Mouse (Mus musculus) spleen, adult 12 weeks (tissue): Measurements from ENCODE around the gene Uck2.

Source experiments
- DNase-seq: peaks from one replicate; pipeline ENCODE4 v3.0.0; 2022; ENCODE audit warnings: low spot score

The Uck2 gene

DNA sequence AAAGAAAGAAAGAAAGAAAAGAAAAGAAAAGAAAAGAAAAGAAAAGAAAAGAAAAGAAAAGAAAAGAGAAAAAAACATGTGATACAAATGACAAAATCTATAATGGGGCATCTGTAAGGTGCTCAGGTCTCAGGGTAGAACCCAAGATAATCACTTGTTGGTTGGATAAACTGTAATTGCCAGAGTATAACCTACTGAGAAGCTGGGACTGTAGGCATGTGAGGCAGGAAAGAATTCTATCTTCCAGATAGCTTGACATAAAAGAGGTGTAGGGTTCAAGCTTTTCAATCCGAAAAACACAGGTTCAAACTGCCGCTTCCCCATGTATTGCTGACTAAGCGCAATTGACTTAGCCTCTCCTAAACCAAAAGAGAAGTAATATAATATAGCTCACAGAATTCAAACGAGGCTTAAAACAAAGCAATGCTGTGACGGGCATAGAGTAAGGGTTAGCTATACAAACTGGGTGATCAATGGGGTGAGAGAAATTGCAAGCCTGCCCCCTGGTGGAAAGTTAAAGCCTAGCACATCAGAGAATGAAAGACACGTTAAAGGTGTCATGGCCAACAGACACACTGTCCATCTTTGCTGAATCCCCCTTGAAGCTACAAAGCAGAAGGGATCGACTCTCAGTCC, 73.0 kb downstream of the Uck2 start:
- DNase-seq = peak; percentile 17

DNA sequence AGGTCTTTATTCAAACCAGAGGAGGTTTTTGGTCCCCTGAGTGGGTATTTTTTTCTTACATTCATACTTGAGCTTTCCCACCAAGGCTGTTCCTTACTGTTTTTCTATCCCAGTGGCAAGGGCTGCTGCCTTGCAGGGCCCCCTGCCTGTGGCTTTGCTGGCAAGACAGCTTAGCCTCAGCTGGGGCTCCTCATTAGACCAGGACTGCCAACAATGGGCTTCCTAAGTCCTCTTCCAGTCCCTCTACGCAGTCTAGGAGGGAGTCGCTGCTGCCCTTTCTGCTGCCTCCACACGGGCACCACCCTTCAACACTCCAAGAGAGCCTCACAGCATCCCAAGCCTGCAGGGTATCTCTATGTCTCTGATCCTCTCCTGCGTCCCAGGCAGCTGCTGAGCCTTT, 76.3 kb downstream of the Uck2 start:
- DNase-seq = no peak

DNA sequence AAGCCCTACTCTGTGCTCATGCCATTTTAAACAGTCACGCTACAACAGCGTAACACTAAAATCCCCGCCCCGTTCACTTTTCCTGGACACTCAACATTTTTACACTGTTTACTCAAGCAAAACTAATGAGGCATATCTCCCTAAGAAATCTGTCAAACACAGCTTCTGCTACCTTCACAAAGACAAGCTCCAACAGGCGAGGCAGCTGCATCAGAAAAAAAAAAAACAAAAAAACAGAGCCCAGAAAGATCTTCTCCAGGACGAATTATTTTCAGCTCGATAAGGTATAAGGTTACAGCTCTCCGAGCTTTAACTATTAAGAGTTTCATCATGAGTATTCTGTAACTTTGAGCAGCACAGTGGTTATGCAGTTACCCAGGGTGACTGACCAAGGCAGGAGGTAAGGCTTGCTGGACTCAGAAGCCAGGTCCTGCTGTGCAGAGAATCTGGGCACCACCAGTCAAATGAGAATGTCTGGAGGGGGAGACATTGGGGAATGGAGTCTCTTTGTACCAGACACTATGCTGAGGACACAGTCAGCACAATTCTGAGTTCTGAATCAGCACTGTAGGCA, 79.9 kb downstream of the Uck2 start:
- DNase-seq = no peak

DNA sequence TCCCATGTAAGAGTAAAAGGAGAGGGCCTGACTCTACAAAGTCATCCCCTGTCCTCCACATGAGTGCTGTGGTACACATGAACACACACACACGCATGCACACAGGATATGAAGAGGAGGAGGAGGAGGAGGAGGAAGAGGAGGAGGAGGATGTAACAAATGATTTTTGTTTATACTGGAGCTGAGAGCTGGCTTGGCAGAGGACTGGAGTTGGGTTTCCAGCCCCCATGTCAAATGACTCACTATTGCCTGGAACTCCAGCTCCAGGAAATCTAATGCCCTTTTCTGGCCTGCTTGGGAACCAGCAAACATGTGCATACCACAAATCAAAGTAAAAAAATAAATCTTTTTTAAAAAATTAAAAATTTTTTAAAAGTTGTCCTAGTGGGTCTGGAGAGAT, 80.7 kb downstream of the Uck2 start:
- no peak for DNase-seq

DNA sequence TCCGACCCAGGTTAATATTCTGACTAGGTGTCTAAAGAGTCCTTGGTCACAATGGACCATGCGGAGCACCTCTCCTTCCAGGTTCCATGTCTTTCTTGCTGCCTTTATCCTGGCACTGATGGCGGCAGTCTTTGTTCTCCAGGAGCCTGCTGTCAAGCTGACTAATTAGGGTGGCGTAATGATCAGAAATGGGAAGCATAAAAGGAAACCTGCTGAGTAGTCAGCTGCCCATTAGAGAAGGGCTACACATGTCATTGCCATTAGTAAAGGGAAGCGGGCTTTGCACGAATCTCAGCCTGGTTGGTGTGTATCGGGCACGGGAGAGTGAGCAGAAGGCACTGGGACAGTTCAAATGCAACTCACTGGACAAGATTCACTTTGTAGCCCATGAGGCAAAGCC, 90.4 kb downstream of the Uck2 start:
- no peak for DNase-seq

DNA sequence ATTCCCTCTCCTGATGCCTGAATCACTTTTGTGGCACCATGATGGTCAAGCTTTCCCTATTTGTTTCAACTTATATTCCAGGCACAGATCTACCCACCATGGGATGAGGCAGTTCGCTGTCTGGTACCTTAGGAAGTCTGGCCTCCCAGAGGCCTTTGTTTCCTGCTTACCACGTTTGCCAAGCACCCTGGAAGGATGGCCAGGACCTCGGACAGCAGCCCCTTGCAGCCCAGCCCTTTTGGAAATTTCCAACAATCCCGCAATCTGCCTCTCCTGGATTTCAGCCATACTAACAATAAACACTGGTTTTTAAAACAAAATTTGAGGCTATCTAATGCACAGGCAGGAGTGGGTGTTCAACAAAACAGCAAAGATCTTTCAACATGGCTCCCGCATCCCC, 97.3 kb downstream of the Uck2 start:
- no peak for DNase-seq

DNA sequence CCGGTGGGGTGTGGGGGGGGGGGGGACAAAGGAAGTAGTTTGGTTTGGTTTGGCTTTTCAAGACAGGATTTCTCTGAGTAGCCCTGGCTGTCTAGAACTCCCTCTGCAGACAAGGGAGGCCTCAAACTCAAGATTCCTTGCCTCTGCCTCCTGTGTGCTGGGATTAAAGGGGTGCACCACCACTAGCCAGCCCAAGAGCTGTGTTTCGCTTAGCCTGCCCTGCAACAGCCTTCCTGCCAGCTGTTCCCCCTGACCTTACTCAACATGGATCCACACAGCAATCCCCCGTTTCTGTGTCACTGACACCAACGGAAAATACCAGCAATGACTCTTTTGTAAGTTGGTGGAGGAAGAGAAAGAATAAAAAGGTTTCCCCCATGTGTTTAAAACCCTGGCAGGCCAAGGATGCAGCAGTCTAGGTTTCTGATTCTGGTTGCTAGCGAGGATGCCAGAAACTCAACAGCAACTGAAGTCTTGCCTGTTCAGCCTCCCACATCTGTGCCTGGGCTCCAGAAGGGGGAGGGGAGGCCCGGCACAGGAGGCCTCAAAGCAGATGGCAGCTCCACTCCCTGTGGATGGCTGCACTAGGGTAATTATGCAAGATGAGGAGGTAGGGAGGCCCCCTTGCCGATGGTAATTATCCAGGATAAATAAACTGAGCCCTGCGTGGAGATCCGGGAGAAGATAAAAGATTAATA, 103.1 kb downstream of the Uck2 start:
- DNase-seq = no peak
